Mouse (Mus musculus): ENCODE measurements around the gene Dhx30.

Dhx30 gene

DNA sequence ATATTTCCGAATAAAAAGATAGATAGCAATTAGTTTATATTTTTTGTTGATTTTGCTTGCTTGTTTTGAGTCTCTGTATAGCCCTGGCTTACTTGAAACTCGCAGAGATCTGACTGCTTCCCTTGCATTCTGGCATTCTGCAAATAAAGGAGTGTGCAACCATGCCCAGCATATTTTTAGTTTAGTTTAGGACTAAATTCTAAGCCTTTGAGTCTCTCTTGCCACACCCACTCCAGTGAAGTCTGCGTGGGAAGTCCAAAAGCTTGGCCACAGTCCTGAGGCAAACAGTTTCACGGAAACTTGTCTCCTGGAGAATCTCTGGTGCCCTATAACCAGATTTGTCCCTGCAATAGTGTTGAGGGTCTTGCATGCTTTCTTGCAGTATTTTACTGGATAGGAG is 73.3 kb downstream of the Dhx30 start:
- no peak for DNase-seq

DNA sequence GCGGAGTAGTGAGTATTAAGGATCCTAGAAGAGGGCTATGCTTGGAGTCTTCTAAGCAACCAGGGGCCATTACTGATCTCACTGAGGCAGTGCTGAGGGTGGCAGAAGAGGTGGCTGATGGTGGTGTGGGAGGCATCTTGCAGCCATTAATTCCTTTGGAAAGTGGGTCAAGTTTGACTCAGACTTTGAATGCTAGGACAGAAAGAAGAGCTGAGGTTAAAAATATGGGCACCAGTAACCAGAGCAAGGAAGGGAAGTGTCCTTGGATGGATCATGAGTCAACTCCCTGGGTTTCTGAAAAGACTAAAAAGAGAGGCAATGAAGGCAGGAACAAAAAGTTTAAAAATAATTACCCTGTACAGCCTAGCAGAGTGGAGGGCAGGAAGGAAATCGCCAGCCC is 79.1 kb downstream of the Dhx30 start:
- no peak for DNase-seq

DNA sequence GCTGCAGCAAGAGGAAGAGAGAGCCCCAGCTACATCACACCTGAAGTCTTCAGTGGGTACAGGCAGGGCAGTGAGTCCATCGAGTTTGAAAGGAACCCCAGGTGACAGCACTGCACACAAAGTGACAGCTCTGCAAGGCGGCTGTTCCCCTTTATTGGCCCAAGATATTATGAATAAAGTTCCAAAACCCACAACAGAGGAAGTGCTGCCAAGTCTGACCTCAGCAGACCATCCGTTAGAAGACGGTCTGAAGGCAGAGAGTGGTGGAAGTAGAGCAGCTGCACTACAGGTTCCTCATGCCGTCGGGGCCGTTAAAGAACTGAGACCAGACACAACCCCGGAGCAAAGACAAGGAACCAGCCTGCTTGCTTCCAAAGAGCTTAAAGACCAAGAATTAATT is 79.7 kb downstream of the Dhx30 start:
- DNase-seq: no peak

DNA sequence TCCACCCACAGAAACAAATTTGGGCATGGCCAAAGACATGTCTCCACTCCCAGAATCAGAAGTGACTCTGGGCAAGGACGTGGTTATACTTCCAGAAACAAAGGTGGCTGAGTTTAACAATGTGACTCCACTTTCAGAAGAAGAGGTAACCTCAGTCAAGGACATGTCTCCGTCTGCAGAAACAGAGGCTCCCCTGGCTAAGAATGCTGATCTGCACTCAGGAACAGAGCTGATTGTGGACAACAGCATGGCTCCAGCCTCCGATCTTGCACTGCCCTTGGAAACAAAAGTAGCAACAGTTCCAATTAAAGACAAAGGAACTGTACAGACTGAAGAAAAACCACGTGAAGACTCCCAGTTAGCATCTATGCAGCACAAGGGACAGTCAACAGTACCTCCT is 82.5 kb downstream of the Dhx30 start:
- DNase-seq: no peak

Data from spleen, adult 18-20 months (tissue).